Mouse (Mus musculus): ENCODE results near the gene Slc12a6. TPM values are rescaled to one million over a fixed set of nuclear protein-coding genes. Genes with fewer than 3 reads are reported as not detected.

Gene Slc12a6
- polyA plus RNA-seq, 1 experiment = 31.9 TPM

DNA sequence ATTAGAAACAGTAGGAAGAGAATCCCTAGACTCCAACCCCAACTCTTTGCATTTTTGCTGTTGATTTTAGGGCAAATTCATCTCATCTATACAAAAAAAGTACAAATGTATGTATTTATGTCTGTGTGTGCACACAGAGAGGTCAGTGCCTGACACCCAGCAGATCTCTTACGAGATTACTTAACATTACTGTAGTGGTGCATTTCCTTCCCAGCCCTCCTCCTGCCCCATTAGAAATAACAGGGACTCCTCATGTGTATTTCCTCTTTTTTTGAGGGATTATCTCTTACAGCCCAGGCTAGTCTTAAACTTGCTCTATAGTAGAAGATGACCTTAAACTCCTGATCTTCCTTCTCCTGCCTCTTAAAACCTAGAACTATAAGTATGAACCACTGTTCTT is 127.1 kb downstream of the Slc12a6 start:
- H3K4me1 ChIP-seq (ENCODE audit: control insufficient read depth, insufficient read depth, low read length) = peaks cover 1% of the 10 kb centered on the region
- TF ChIP-seq CTCF (IDR thresholded peaks at IDR 0.05; ENCODE audit: low read depth, low read length) (no peak), EP300 (IDR thresholded peaks at IDR 0.05; ENCODE audit: insufficient read depth, low read depth, low read length) (no peak), POLR2A (IDR thresholded peaks at IDR 0.05; ENCODE audit: insufficient read depth, low read length) (no peak)

DNA sequence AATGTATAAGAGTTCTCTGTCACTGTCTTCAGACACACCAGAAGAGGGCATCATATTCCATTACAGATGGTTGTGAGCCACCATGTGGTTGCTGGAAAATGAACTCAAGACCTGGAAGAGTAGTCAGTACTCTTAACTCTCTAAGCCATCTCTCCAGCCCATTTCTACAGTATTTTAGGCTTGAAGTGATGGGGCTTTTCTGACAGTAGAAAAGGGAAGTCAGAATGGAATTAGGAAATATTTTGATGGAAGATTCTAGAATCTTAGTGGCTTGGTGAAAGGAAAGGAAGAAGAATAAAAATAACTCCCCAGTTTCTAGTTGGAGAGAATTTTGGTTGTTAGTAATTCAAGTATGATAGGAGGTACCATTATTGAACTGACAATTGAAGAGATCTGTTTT is 128.3 kb downstream of the Slc12a6 start:
- Histone ChIP-seq H3K27me3 (ENCODE audit: control insufficient read depth, insufficient read depth, low read length, poor library complexity, severe bottlenecking) (no peaks in the 10 kb centered on the region), H3K27ac (ENCODE audit: insufficient read depth, low read length) (no peak overlapping the region), H3K9ac (ENCODE audit: low read depth, poor library complexity, severe bottlenecking) (no peak overlapping the region), H3K9me3 (replicated peaks; ENCODE audit: control insufficient read depth, insufficient read depth, low read length, poor library complexity, severe bottlenecking) (no peaks in the 10 kb centered on the region), H3K4me3 (ENCODE audit: low read depth, low read length) (no peak overlapping the region), H3K4me1 (ENCODE audit: control insufficient read depth, insufficient read depth, low read length) (peaks cover 1% of the 10 kb centered on the region), H3K36me3 (ENCODE audit: control insufficient read depth, insufficient read depth, low read length, poor library complexity, severe bottlenecking) (no peaks in the 10 kb centered on the region)
- TF ChIP-seq CTCF (IDR thresholded peaks at IDR 0.05; ENCODE audit: low read depth, low read length) = no peak
- no peak for TF ChIP-seq POLR2A (IDR thresholded peaks at IDR 0.05; ENCODE audit: insufficient read depth, low read length)
- no peak for TF ChIP-seq EP300 (IDR thresholded peaks at IDR 0.05; ENCODE audit: insufficient read depth, low read depth, low read length)

More for the DNA sequence above, 127.1 kb downstream of the Slc12a6 start:
- Histone ChIP-seq H3K27me3 (ENCODE audit: control insufficient read depth, insufficient read depth, low read length, poor library complexity, severe bottlenecking) (no peaks in the 10 kb centered on the region), H3K4me3 (ENCODE audit: low read depth, low read length) (no peak overlapping the region), H3K9ac (ENCODE audit: low read depth, poor library complexity, severe bottlenecking) (no peak overlapping the region), H3K36me3 (ENCODE audit: control insufficient read depth, insufficient read depth, low read length, poor library complexity, severe bottlenecking) (peaks cover 2% of the 10 kb centered on the region; the same call in 1 of the 2 replicates), H3K9me3 (replicated peaks; ENCODE audit: control insufficient read depth, insufficient read depth, low read length, poor library complexity, severe bottlenecking) (no peaks in the 10 kb centered on the region), H3K27ac (ENCODE audit: insufficient read depth, low read length) (no peak overlapping the region)

DNA sequence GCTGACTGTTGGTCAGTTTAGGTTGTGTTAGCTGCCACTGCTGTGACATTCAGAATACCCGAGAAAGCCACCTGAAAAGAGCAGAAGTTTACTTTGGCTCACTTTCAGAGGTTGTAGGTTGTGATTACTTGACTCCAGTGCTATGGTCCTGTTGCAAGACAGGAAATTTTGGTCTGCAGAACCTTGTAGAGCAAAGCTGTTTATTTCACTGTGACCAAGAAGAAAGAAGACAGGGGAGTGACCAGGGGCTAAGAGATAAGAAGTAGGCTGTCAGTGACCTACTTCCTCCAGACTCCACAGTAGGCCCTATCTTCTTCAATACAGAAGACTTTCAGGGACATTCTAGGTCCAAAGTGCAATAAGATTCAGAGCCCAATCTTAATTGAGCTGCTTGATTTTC is 131.0 kb downstream of the Slc12a6 start:
- no peak overlapping the region for H3K4me3 ChIP-seq (ENCODE audit: low read depth, low read length)
- no peaks in the 10 kb centered on the region for H3K4me1 ChIP-seq (ENCODE audit: control insufficient read depth, insufficient read depth, low read length)
- no peaks in the 10 kb centered on the region for H3K36me3 ChIP-seq (ENCODE audit: control insufficient read depth, insufficient read depth, low read length, poor library complexity, severe bottlenecking)
- H3K9me3 ChIP-seq (replicated peaks; ENCODE audit: control insufficient read depth, insufficient read depth, low read length, poor library complexity, severe bottlenecking) = no peaks in the 10 kb centered on the region
- H3K9ac ChIP-seq (ENCODE audit: low read depth, poor library complexity, severe bottlenecking) = no peak overlapping the region
- TF ChIP-seq EP300 (IDR thresholded peaks at IDR 0.05; ENCODE audit: insufficient read depth, low read depth, low read length) = no peak
- TF ChIP-seq POLR2A (IDR thresholded peaks at IDR 0.05; ENCODE audit: insufficient read depth, low read length) = no peak
- no peak for TF ChIP-seq CTCF (IDR thresholded peaks at IDR 0.05; ENCODE audit: low read depth, low read length)
- no peaks in the 10 kb centered on the region for H3K27me3 ChIP-seq (ENCODE audit: control insufficient read depth, insufficient read depth, low read length, poor library complexity, severe bottlenecking)
- no peak overlapping the region for H3K27ac ChIP-seq (ENCODE audit: insufficient read depth, low read length)

DNA sequence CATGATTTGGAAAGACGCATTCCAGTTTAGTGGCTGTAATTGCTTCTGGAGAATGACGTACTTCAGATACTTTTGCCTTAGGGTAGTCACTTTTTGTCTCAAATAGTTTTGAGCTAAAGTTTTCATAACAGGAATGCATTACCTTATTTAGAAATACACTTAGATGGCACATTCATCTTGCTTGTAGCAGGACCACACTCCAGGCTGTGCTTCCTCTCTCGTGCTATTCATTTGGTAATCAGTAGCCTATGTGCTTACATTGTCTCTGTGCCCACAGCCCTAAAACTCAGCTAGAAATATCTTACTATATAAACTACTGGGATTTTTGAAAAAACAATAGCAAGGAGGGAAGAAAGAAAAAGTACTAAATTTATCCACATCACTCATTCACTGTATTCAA is 141.4 kb downstream of the Slc12a6 start:
- no peaks in the 10 kb centered on the region for H3K9me3 ChIP-seq (replicated peaks; ENCODE audit: control insufficient read depth, insufficient read depth, low read length, poor library complexity, severe bottlenecking)
- no peak overlapping the region for H3K4me3 ChIP-seq (ENCODE audit: low read depth, low read length)
- no peaks in the 10 kb centered on the region for H3K4me1 ChIP-seq (ENCODE audit: control insufficient read depth, insufficient read depth, low read length)
- TF ChIP-seq CTCF (IDR thresholded peaks at IDR 0.05; ENCODE audit: low read depth, low read length) (no peak), POLR2A (IDR thresholded peaks at IDR 0.05; ENCODE audit: insufficient read depth, low read length) (no peak), EP300 (IDR thresholded peaks at IDR 0.05; ENCODE audit: insufficient read depth, low read depth, low read length) (no peak)
- no peak overlapping the region for H3K27ac ChIP-seq (ENCODE audit: insufficient read depth, low read length)
- peaks cover 32% of the 10 kb centered on the region for H3K36me3 ChIP-seq (ENCODE audit: control insufficient read depth, insufficient read depth, low read length, poor library complexity, severe bottlenecking)
- no peak overlapping the region for H3K9ac ChIP-seq (ENCODE audit: low read depth, poor library complexity, severe bottlenecking)
- no peaks in the 10 kb centered on the region for H3K27me3 ChIP-seq (ENCODE audit: control insufficient read depth, insufficient read depth, low read length, poor library complexity, severe bottlenecking)

Other genes starting within 250 kb of the Slc12a6 start
- gene Olfr1311, start 241.4 kb upstream of the Slc12a6 start, polyA plus RNA-seq (2011; ENCODE audit: insufficient read depth, insufficient read length, low read depth, missing spikeins) = not detected in 2 replicates
- gene Olfr1312, start 215.6 kb upstream of the Slc12a6 start, polyA plus RNA-seq (2011; ENCODE audit: insufficient read depth, insufficient read length, low read depth, missing spikeins) = not detected in 2 replicates
- gene Olfr1313, start 188.0 kb upstream of the Slc12a6 start, polyA plus RNA-seq (2011; ENCODE audit: insufficient read depth, insufficient read length, low read depth, missing spikeins) = not detected in 2 replicates
- not detected in 2 replicates for gene Olfr1314, start 169.0 kb upstream of the Slc12a6 start, polyA plus RNA-seq (2011; ENCODE audit: insufficient read depth, insufficient read length, low read depth, missing spikeins)
- gene Olfr1315-ps1, start 150.4 kb upstream of the Slc12a6 start, polyA plus RNA-seq (2011; ENCODE audit: insufficient read depth, insufficient read length, low read depth, missing spikeins) = not detected in 2 replicates
- gene Olfr1316, start 130.8 kb upstream of the Slc12a6 start, polyA plus RNA-seq (2011; ENCODE audit: insufficient read depth, insufficient read length, low read depth, missing spikeins) = not detected in 2 replicates
- not detected in 2 replicates for gene Olfr1317, start 125.5 kb upstream of the Slc12a6 start, polyA plus RNA-seq (2011; ENCODE audit: insufficient read depth, insufficient read length, low read depth, missing spikeins)
- not detected in 2 replicates for gene Olfr1318, start 111.6 kb upstream of the Slc12a6 start, polyA plus RNA-seq (2011; ENCODE audit: insufficient read depth, insufficient read length, low read depth, missing spikeins)
- gene Lpcat4, start 26.4 kb upstream of the Slc12a6 start, polyA plus RNA-seq (2011; ENCODE audit: insufficient read depth, insufficient read length, low read depth, missing spikeins) = 33.4 and 35.4 TPM in 2 replicates
- not detected in 2 replicates for gene Nutm1, start 6.5 kb upstream of the Slc12a6 start, polyA plus RNA-seq (2011; ENCODE audit: insufficient read depth, insufficient read length, low read depth, missing spikeins)
- 129 and 130 TPM in 2 replicates for gene Nop10, start 3.9 kb upstream of the Slc12a6 start, polyA plus RNA-seq (2011; ENCODE audit: insufficient read depth, insufficient read length, low read depth, missing spikeins)
- gene Gm21985, start 489 bp downstream of the Slc12a6 start, polyA plus RNA-seq (2011; ENCODE audit: insufficient read depth, insufficient read length, low read depth, missing spikeins) = 2.2 and 2.3 TPM in 2 replicates
- gene Emc4, start 102.2 kb downstream of the Slc12a6 start, polyA plus RNA-seq (2011; ENCODE audit: insufficient read depth, insufficient read length, low read depth, missing spikeins) = 53.4 and 66.7 TPM in 2 replicates
- gene Katnbl1, start 113.4 kb downstream of the Slc12a6 start, polyA plus RNA-seq (2011; ENCODE audit: insufficient read depth, insufficient read length, low read depth, missing spikeins) = 47.1 and 51.5 TPM in 2 replicates
- gene Emc7, start 189.2 kb downstream of the Slc12a6 start, polyA plus RNA-seq (2011; ENCODE audit: insufficient read depth, insufficient read length, low read depth, missing spikeins) = 6.3 and 6.6 TPM in 2 replicates
- not detected in 2 replicates for gene Chrm5, start 214.9 kb downstream of the Slc12a6 start, polyA plus RNA-seq (2011; ENCODE audit: insufficient read depth, insufficient read length, low read depth, missing spikeins)
- gene Aven, start 227.1 kb downstream of the Slc12a6 start, polyA plus RNA-seq (2011; ENCODE audit: insufficient read depth, insufficient read length, low read depth, missing spikeins) = 10.7 and 16.2 TPM in 2 replicates

Measured in ES-Bruce4 (cell line).